Mouse (Mus musculus): ENCODE results near the gene Dnajc15. TPM values are rescaled to one million over a fixed set of nuclear protein-coding genes. Genes with fewer than 3 reads are reported as not detected.

Dnajc15 gene
- polyA plus RNA-seq, 1 experiment from 2014 or later, result 126 TPM

GRCm38 (mm10) chr14:77860841-77861560 is 13.9 kb downstream of the Dnajc15 start:
- no peak overlapping the region for H3K9ac ChIP-seq
- no peaks in the 10 kb centered on the region for H3K9me3 ChIP-seq (replicated peaks)
- H3K27me3 ChIP-seq (replicated peaks), result no peaks in the 10 kb centered on the region
- H3K4me2 ChIP-seq, result no peak overlapping the region
- no peak for ATAC-seq (ENCODE audit: insufficient number of reproducible peaks, low FRiP score)
- H3K36me3 ChIP-seq, result peaks cover 4% of the 10 kb centered on the region; the same call in 1 of the 2 replicates
- no peaks in the 10 kb centered on the region; the same call in 1 of the 2 replicates for H3K4me1 ChIP-seq (replicated peaks)
- no peak overlapping the region for H3K27ac ChIP-seq (ENCODE audit: poor library complexity, severe bottlenecking)
- no peak overlapping the region for H3K4me3 ChIP-seq
- WGBS, result 56% methylated on average over 5 of the region's 5 CpGs

- Histone ChIP-seq H3K4me2 (no peak overlapping the region), H3K9ac (no peak overlapping the region), H3K27ac (ENCODE audit: poor library complexity, severe bottlenecking) (no peak overlapping the region), H3K36me3 (peaks cover 7% of the 10 kb centered on the region), H3K27me3 (replicated peaks) (no peaks in the 10 kb centered on the region), H3K9me3 (replicated peaks) (0 out of 2 replicates have a peak, but pooled peaks cover 2% of the 10 kb centered on the region), H3K4me3 (no peak overlapping the region), H3K4me1 (replicated peaks) (no peaks in the 10 kb centered on the region; the same call in 1 of the 2 replicates)
- ATAC-seq (ENCODE audit: insufficient number of reproducible peaks, low FRiP score), result no peak
- 93% methylated on average over 1 of the region's 1 CpGs for WGBS
Observed at GRCm38 (mm10) chr14:77859894-77860293, 15.0 kb downstream of the Dnajc15 start.

DNA sequence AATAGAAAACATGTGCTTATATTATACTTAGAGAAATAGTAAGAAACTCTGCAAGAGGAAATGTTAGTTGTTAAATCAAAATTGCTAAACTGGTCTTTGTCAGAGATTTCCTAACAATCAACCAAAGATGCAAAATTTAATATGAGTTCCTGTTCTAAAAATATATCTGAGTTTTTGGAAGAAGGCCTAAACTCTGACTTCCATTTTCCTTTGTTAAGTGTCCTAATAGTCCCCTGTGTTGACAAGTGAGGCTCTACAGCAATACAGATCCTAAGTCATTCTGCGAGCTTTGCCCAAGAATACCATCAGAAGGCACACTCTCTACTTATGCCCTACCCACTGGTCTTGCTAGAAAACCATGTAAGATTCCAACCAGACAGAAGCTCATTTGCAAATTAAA is 21.0 kb downstream of the Dnajc15 start:
- no peak overlapping the region for H3K4me2 ChIP-seq
- no peak overlapping the region for H3K4me3 ChIP-seq
- ATAC-seq (ENCODE audit: insufficient number of reproducible peaks, low FRiP score), result no peak
- 61% methylated on average over 1 of the region's 1 CpGs for WGBS
- H3K4me1 ChIP-seq (replicated peaks), result peaks cover 9% of the 10 kb centered on the region
- H3K36me3 ChIP-seq, result peaks cover 18% of the 10 kb centered on the region
- no peaks in the 10 kb centered on the region for H3K27me3 ChIP-seq (replicated peaks)
- H3K9ac ChIP-seq, result no peak overlapping the region
- 0 out of 2 replicates have a peak, but pooled peaks cover 2% of the 10 kb centered on the region for H3K9me3 ChIP-seq (replicated peaks)
- no peak overlapping the region for H3K27ac ChIP-seq (ENCODE audit: poor library complexity, severe bottlenecking)

DNA sequence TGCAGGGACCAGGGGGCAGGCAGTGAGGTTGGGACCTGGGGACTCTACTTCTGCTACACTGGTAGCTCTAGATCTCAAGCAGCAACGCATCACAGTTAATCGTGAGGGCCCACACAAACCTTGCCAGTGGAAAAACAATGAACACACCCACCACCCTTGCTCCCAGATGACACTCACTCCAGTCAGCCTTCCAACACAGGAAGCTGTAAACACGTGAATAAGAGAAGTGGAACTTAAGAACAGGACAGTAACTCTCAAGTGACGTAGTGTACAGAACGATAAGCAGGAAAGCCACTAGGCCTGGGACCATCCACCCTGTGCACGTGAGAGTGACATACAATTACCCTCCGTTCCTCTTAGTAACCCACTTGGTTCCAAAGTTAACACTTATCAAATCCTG is 25.1 kb downstream of the Dnajc15 start:
- Histone ChIP-seq H3K36me3 (peaks cover 11% of the 10 kb centered on the region), H3K4me1 (replicated peaks) (peaks cover 17% of the 10 kb centered on the region), H3K27ac (ENCODE audit: poor library complexity, severe bottlenecking) (no peak overlapping the region), H3K9me3 (replicated peaks) (no peaks in the 10 kb centered on the region), H3K4me3 (no peak overlapping the region), H3K4me2 (no peak overlapping the region), H3K27me3 (replicated peaks) (no peaks in the 10 kb centered on the region), H3K9ac (no peak overlapping the region)
- no peak for ATAC-seq (ENCODE audit: insufficient number of reproducible peaks, low FRiP score)
- WGBS, result 50% methylated on average over 7 of the region's 7 CpGs

GRCm38 (mm10) chr14:77848349-77848748 is 26.6 kb downstream of the Dnajc15 start:
- Histone ChIP-seq H3K36me3 (peaks cover 14% of the 10 kb centered on the region), H3K4me1 (replicated peaks) (peaks cover 17% of the 10 kb centered on the region), H3K27ac (ENCODE audit: poor library complexity, severe bottlenecking) (no peak overlapping the region), H3K9ac (no peak overlapping the region), H3K4me2 (no peak overlapping the region), H3K9me3 (replicated peaks) (no peaks in the 10 kb centered on the region), H3K27me3 (replicated peaks) (no peaks in the 10 kb centered on the region), H3K4me3 (no peak overlapping the region)
- WGBS, result 88% methylated on average over 1 of the region's 1 CpGs
- ATAC-seq (ENCODE audit: insufficient number of reproducible peaks, low FRiP score), result no peak

- H3K9me3 ChIP-seq (replicated peaks), result no peaks in the 10 kb centered on the region
- no peak overlapping the region for H3K27ac ChIP-seq (ENCODE audit: poor library complexity, severe bottlenecking)
- peaks cover 17% of the 10 kb centered on the region for H3K4me1 ChIP-seq (replicated peaks)
- no peak overlapping the region for H3K4me3 ChIP-seq
- ATAC-seq (ENCODE audit: insufficient number of reproducible peaks, low FRiP score), result no peak
- H3K27me3 ChIP-seq (replicated peaks), result no peaks in the 10 kb centered on the region
- H3K9ac ChIP-seq, result no peak overlapping the region
- WGBS, result 83% methylated on average over 4 of the region's 4 CpGs
- H3K36me3 ChIP-seq, result 0 out of 2 replicates have a peak, but pooled peaks cover 5% of the 10 kb centered on the region
- H3K4me2 ChIP-seq, result no peak overlapping the region
Observed at GRCm38 (mm10) chr14:77846206-77846605, 28.7 kb downstream of the Dnajc15 start.

DNA sequence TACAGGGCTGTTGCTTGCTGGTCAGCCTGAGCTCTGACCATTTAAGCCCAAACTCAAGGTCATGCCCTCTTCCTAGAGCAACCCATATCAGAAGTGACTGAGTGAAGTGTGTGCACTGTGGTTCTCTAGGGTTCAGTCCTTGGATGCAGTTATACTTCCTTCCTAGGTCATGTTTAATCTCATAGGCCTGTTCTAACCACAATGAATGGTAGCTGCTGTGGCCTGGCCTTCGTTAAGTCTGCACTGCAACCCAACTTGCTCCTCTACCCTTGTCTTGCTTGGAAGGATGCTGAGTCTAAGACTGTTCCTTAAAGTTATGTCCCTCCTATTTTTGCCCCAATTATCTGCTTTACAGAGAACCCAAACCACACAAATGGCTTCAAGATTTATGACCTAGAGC is 29.4 kb downstream of the Dnajc15 start:
- 62% methylated on average over 1 of the region's 1 CpGs for WGBS
- no peak for ATAC-seq (ENCODE audit: insufficient number of reproducible peaks, low FRiP score)
- no peak overlapping the region for H3K27ac ChIP-seq (ENCODE audit: poor library complexity, severe bottlenecking)
- peaks cover 15% of the 10 kb centered on the region for H3K4me1 ChIP-seq (replicated peaks)
- 0 out of 2 replicates have a peak, but pooled peaks cover 5% of the 10 kb centered on the region for H3K36me3 ChIP-seq
- no peaks in the 10 kb centered on the region for H3K9me3 ChIP-seq (replicated peaks)
- no peaks in the 10 kb centered on the region for H3K27me3 ChIP-seq (replicated peaks)
- no peak overlapping the region for H3K9ac ChIP-seq
- H3K4me2 ChIP-seq, result no peak overlapping the region
- H3K4me3 ChIP-seq, result no peak overlapping the region

DNA sequence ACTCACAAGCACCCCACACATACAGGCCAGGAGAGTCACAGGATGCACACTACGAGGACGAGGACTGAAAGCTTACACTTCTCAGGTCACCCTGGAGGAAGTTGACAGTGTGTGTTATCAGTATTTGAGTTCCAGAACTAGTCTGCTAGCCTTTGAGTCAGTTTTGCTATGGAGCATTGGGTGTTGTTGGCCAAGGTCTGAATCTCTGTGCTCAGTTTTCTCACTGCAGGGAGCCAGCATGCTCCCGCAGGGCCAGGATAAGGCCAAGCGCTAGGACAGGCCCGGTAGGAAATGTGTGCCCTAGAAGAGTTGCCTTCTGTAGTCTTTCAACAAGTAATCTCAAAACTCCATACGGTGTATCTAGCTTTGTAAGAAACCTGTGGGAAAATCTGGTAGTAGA is 34.4 kb downstream of the Dnajc15 start:
- ATAC-seq (ENCODE audit: insufficient number of reproducible peaks, low FRiP score), result no peak
- H3K27me3 ChIP-seq (replicated peaks), result no peaks in the 10 kb centered on the region
- no peaks in the 10 kb centered on the region for H3K9me3 ChIP-seq (replicated peaks)
- peaks cover 11% of the 10 kb centered on the region for H3K4me1 ChIP-seq (replicated peaks)
- H3K27ac ChIP-seq (ENCODE audit: poor library complexity, severe bottlenecking), result no peak overlapping the region
- H3K36me3 ChIP-seq, result 0 out of 2 replicates have a peak, but pooled peaks cover 5% of the 10 kb centered on the region
- no peak overlapping the region for H3K4me2 ChIP-seq
- no peak overlapping the region for H3K9ac ChIP-seq
- 51% methylated on average over 6 of the region's 6 CpGs for WGBS
- no peak overlapping the region for H3K4me3 ChIP-seq

DNA sequence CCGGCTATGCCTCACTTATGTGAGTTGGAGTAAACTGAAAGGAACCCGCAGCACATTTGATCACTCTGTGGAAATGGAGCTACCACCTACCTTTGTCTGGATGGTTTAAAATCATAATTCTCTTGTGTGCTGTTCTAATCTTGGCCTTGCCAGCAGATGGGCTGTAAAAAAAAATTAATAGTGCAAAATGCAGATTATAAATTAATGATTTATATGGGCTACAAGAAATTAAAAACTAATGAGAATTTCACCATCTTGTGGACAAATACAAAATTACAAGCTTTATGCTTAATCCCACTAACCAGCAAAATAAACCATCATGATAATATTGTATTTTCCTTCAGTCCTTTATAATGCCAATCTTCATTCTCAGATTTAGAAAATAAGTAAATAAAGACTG is 34.8 kb downstream of the Dnajc15 start:
- WGBS, result 91% methylated on average over 2 of the region's 2 CpGs
- no peak overlapping the region for H3K4me3 ChIP-seq
- no peaks in the 10 kb centered on the region for H3K27me3 ChIP-seq (replicated peaks)
- 0 out of 2 replicates have a peak, but pooled peaks cover 5% of the 10 kb centered on the region for H3K36me3 ChIP-seq
- H3K9ac ChIP-seq, result no peak overlapping the region
- peaks cover 6% of the 10 kb centered on the region; the same call in 1 of the 2 replicates for H3K4me1 ChIP-seq (replicated peaks)
- ATAC-seq (ENCODE audit: insufficient number of reproducible peaks, low FRiP score), result no peak
- H3K4me2 ChIP-seq, result no peak overlapping the region
- no peak overlapping the region for H3K27ac ChIP-seq (ENCODE audit: poor library complexity, severe bottlenecking)
- no peaks in the 10 kb centered on the region for H3K9me3 ChIP-seq (replicated peaks)

GRCm38 (mm10) chr14:77836794-77837193 is 38.1 kb downstream of the Dnajc15 start:
- H3K27me3 ChIP-seq (replicated peaks), result no peaks in the 10 kb centered on the region
- 90% methylated on average over 2 of the region's 2 CpGs for WGBS

GRCm38 (mm10) chr14:77832359-77832758 is 42.6 kb downstream of the Dnajc15 start:
- no peaks in the 10 kb centered on the region for H3K9me3 ChIP-seq (replicated peaks)
- ATAC-seq (ENCODE audit: insufficient number of reproducible peaks, low FRiP score), result no peak
- H3K27me3 ChIP-seq (replicated peaks), result no peaks in the 10 kb centered on the region
- H3K4me2 ChIP-seq, result no peak overlapping the region
- no peak overlapping the region for H3K27ac ChIP-seq (ENCODE audit: poor library complexity, severe bottlenecking)
- H3K4me3 ChIP-seq, result no peak overlapping the region
- 0 out of 2 replicates have a peak, but pooled peaks cover under 1% of the 10 kb centered on the region for H3K4me1 ChIP-seq (replicated peaks)
- no peaks in the 10 kb centered on the region for H3K36me3 ChIP-seq
- H3K9ac ChIP-seq, result no peak overlapping the region

More at GRCm38 (mm10) chr14:77836794-77837193, 38.1 kb downstream of the Dnajc15 start:
- Histone ChIP-seq H3K27ac (ENCODE audit: poor library complexity, severe bottlenecking) (no peak overlapping the region), H3K4me3 (no peak overlapping the region), H3K4me1 (replicated peaks) (peaks cover 4% of the 10 kb centered on the region; the same call in 1 of the 2 replicates), H3K9me3 (replicated peaks) (no peaks in the 10 kb centered on the region), H3K9ac (no peak overlapping the region), H3K4me2 (no peak overlapping the region), H3K36me3 (no peaks in the 10 kb centered on the region)
- no peak for ATAC-seq (ENCODE audit: insufficient number of reproducible peaks, low FRiP score)
